Mouse (Mus musculus) embryonic fibroblast, embryonic 13.5 days (primary cell): ENCODE data around the gene Rcn2.

Experiments
- CTCF ChIP-seq: IDR thresholded peaks from 2 replicates; pipeline ENCODE4 v1.5.1; 2011; ENCODE audit warnings: mild to moderate bottlenecking, control low read depth, low read length, moderate library complexity, borderline replicate concordance; ENCODE audit not compliant: insufficient read depth
- POLR2A ChIP-seq: IDR thresholded peaks from 2 replicates; pipeline ENCODE4 v1.6.1; 2011; ENCODE audit warnings: low read depth, mild to moderate bottlenecking, control low read depth, low read length, moderate library complexity

GRCm38 (mm10) chr9:56041372-56042180, at the start of gene Rcn2:
- TF ChIP-seq POLR2A: peak; percentile 88
- no peak for TF ChIP-seq CTCF
